ENCODE assay signal across 26 mouse cellular contexts in genomic region chr17:71707715-71708114, GRCm38 (mm10). TPM values are rescaled to one million over a fixed set of nuclear protein-coding genes. Genes with fewer than 3 reads are reported as not detected.
DNase-seq lines count a peak whose midpoint lies in the region; ATAC-seq and TF ChIP-seq lines count a peak whose summit lies in the region.
"Had no signal": no experiment of that assay in that cellular context is flagged by ENCODE, and none has a peak within 500 bp of the region (broad histone marks: within the 10 kb centered on the region; RNA-seq: fewer than 3 reads in every experiment).

No protein-coding gene starts in this region.

- no peak for TF ChIP-seq CTCF in heart, adult 2 months (IDR thresholded peaks at IDR 0.05)
- no peak for TF ChIP-seq CTCF in olfactory bulb, adult 2 months (IDR thresholded peaks at IDR 0.05; ENCODE audit: insufficient read depth, low read depth, low read length)

- WGBS in heart, embryonic 10.5 days, result 63% methylated on average over 4 of the region's 4 CpGs
- WGBS in heart, adult 2 months, result 78% methylated on average over 4 of the region's 4 CpGs
- WGBS in hindbrain, embryonic 16.5 days, result 37% methylated on average over 4 of the region's 4 CpGs
- WGBS in hindbrain, embryonic 13.5 days, result 43% methylated on average over 4 of the region's 4 CpGs
- WGBS in neural tube, embryonic 14.5 days, result 44% methylated on average over 4 of the region's 4 CpGs
- WGBS in neural tube, embryonic 15.5 days, result 36% methylated on average over 4 of the region's 4 CpGs
- WGBS in olfactory bulb, adult 2 months, result 23% methylated on average over 4 of the region's 4 CpGs

- H3K9me3 ChIP-seq in heart, embryonic 10.5 days, result 0 out of 2 replicates have a peak, but pooled peaks cover 3% of the 10 kb centered on the region
- H3K9me3 ChIP-seq in hindbrain, embryonic 16.5 days (ENCODE audit: control insufficient read depth, low read length), result no peaks in the 10 kb centered on the region
- no peaks in the 10 kb centered on the region for H3K9me3 ChIP-seq in hindbrain, embryonic 13.5 days
- no peaks in the 10 kb centered on the region for H3K9me3 ChIP-seq in neural tube, embryonic 14.5 days (ENCODE audit: control insufficient read depth, low read length)
- H3K9me3 ChIP-seq in neural tube, embryonic 15.5 days (replicated peaks), result no peaks in the 10 kb centered on the region
- H3K9me3 ChIP-seq: kidney, embryonic 15.5 days had no signal

- DNase-seq in heart, embryonic 10.5 days (ENCODE audit: low spot score), result no peak
- DNase-seq in heart, adult 2 months, result no peak
- DNase-seq in kidney, adult 11 months, result no peak
- DNase-seq: adrenal gland, adult 2 months; cerebellum, adult 8-10 months; cerebellum, postnatal 36 days; embryo, embryonic 11 days; kidney, postnatal 36 days; layer of hippocampus, postnatal 36 days; liver, postnatal 0 days; lung, postnatal 10 days had no signal

- no peak overlapping the region for H3K9ac ChIP-seq in heart, adult 2 months (ENCODE audit: low read depth, low read length)
- no peak overlapping the region for H3K9ac ChIP-seq in hindbrain, embryonic 16.5 days (ENCODE audit: low read depth, low read length)
- no peak overlapping the region for H3K9ac ChIP-seq in hindbrain, embryonic 13.5 days
- H3K9ac ChIP-seq in neural tube, embryonic 14.5 days (replicated peaks; ENCODE audit: low read depth, low read length), result no peak overlapping the region
- H3K9ac ChIP-seq in neural tube, embryonic 15.5 days (replicated peaks), result no peak overlapping the region
- H3K9ac ChIP-seq: kidney, embryonic 15.5 days; limb, embryonic 12.5 days; liver, postnatal 0 days; midbrain, embryonic 12.5 days had no signal

- H3K4me1 ChIP-seq in heart, embryonic 10.5 days, result peaks cover 72% of the 10 kb centered on the region
- H3K4me1 ChIP-seq in heart, adult 2 months (ENCODE audit: control insufficient read depth, insufficient read depth, low read length), result peaks cover 4% of the 10 kb centered on the region; the same call in 1 of the 2 replicates
- H3K4me1 ChIP-seq in hindbrain, embryonic 16.5 days (ENCODE audit: control insufficient read depth, insufficient read depth, low read depth, low read length), result peaks cover 5% of the 10 kb centered on the region
- peaks cover 9% of the 10 kb centered on the region for H3K4me1 ChIP-seq in hindbrain, embryonic 13.5 days (replicated peaks)
- no peaks in the 10 kb centered on the region for H3K4me1 ChIP-seq in neural tube, embryonic 14.5 days (ENCODE audit: control insufficient read depth, insufficient read depth, low read length)
- no peaks in the 10 kb centered on the region for H3K4me1 ChIP-seq in neural tube, embryonic 15.5 days
- peaks cover 19% of the 10 kb centered on the region for H3K4me1 ChIP-seq in olfactory bulb, adult 2 months (ENCODE audit: control insufficient read depth, insufficient read depth, low read length)
- H3K4me1 ChIP-seq: kidney, embryonic 15.5 days; limb, embryonic 12.5 days; midbrain, embryonic 12.5 days had no signal

- intact Hi-C loops in heart, adult 2 months (cut with DNase I), result no loop called here

- peak; percentile 64; the same call in 1 of the 2 replicates for ATAC-seq in hindbrain, embryonic 16.5 days
- no peak for ATAC-seq in hindbrain, embryonic 13.5 days (ENCODE audit: low FRiP score)
- ATAC-seq in neural tube, embryonic 14.5 days (ENCODE audit: low read depth), result peak; percentile 51; the same call in 1 of the 2 replicates
- ATAC-seq in neural tube, embryonic 15.5 days (ENCODE audit: low FRiP score), result no peak
- ATAC-seq: intestine, postnatal 0 days; liver, postnatal 0 days had no signal

- H3K4me3 ChIP-seq in heart, embryonic 10.5 days, result no peak overlapping the region
- H3K4me3 ChIP-seq in heart, adult 2 months, result no peak overlapping the region
- H3K4me3 ChIP-seq in hindbrain, embryonic 16.5 days (ENCODE audit: low read length), result no peak overlapping the region
- no peak overlapping the region for H3K4me3 ChIP-seq in hindbrain, embryonic 13.5 days
- no peak overlapping the region for H3K4me3 ChIP-seq in neural tube, embryonic 14.5 days (ENCODE audit: low read depth, low read length)
- no peak overlapping the region for H3K4me3 ChIP-seq in neural tube, embryonic 15.5 days (replicated peaks)
- H3K4me3 ChIP-seq in olfactory bulb, adult 2 months (ENCODE audit: insufficient read depth, low read depth, low read length), result no peak overlapping the region
- H3K4me3 ChIP-seq: kidney, embryonic 15.5 days; limb, embryonic 12.5 days; midbrain, embryonic 12.5 days had no signal

- no peaks in the 10 kb centered on the region for H3K27me3 ChIP-seq in heart, embryonic 10.5 days (ENCODE audit: insufficient read depth, poor library complexity, severe bottlenecking)
- no peaks in the 10 kb centered on the region for H3K27me3 ChIP-seq in heart, adult 2 months (ENCODE audit: control insufficient read depth, insufficient read depth, low read length)
- no peaks in the 10 kb centered on the region for H3K27me3 ChIP-seq in hindbrain, embryonic 16.5 days (replicated peaks; ENCODE audit: control insufficient read depth, insufficient read depth, low read length)
- no peaks in the 10 kb centered on the region for H3K27me3 ChIP-seq in hindbrain, embryonic 13.5 days
- H3K27me3 ChIP-seq in neural tube, embryonic 14.5 days (ENCODE audit: control insufficient read depth, insufficient read depth, low read length), result no peaks in the 10 kb centered on the region
- H3K27me3 ChIP-seq in neural tube, embryonic 15.5 days (replicated peaks), result no peaks in the 10 kb centered on the region
- H3K27me3 ChIP-seq: kidney, embryonic 15.5 days; limb, embryonic 12.5 days; midbrain, embryonic 12.5 days had no signal

- H3K36me3 ChIP-seq in heart, embryonic 10.5 days, result 0 out of 2 replicates have a peak, but pooled peaks cover 3% of the 10 kb centered on the region
- H3K36me3 ChIP-seq in heart, adult 2 months (ENCODE audit: control insufficient read depth, insufficient read depth, low read length), result no peaks in the 10 kb centered on the region
- no peaks in the 10 kb centered on the region for H3K36me3 ChIP-seq in hindbrain, embryonic 16.5 days (ENCODE audit: control insufficient read depth, insufficient read depth, low read length)
- H3K36me3 ChIP-seq in hindbrain, embryonic 13.5 days, result no peaks in the 10 kb centered on the region
- no peaks in the 10 kb centered on the region for H3K36me3 ChIP-seq in neural tube, embryonic 14.5 days (ENCODE audit: control insufficient read depth, insufficient read depth, low read length)
- no peaks in the 10 kb centered on the region for H3K36me3 ChIP-seq in neural tube, embryonic 15.5 days
- H3K36me3 ChIP-seq: kidney, embryonic 15.5 days; limb, embryonic 12.5 days; midbrain, embryonic 12.5 days had no signal

- TF ChIP-seq EP300 in heart, adult 2 months (IDR thresholded peaks at IDR 0.05; ENCODE audit: insufficient read depth, low read depth, low read length), result no peak

- TF ChIP-seq POLR2A in heart, adult 2 months (IDR thresholded peaks at IDR 0.05; ENCODE audit: insufficient read depth, low read depth, low read length), result no peak
- no peak for TF ChIP-seq POLR2A in olfactory bulb, adult 2 months (IDR thresholded peaks at IDR 0.05; ENCODE audit: insufficient read depth, low read depth, low read length)

- H3K79me2 ChIP-seq in heart, adult 2 months (replicated peaks; ENCODE audit: control insufficient read depth, insufficient read depth, low read length), result no peaks in the 10 kb centered on the region

- peak overlapping the region; percentile 82 for H3K27ac ChIP-seq in heart, embryonic 10.5 days
- H3K27ac ChIP-seq in heart, adult 2 months, result no peak overlapping the region
- H3K27ac ChIP-seq in hindbrain, embryonic 16.5 days (ENCODE audit: low read depth, low read length), result no peak overlapping the region
- H3K27ac ChIP-seq in hindbrain, embryonic 13.5 days, result no peak overlapping the region
- H3K27ac ChIP-seq in neural tube, embryonic 14.5 days (ENCODE audit: low read depth, low read length), result no peak overlapping the region
- H3K27ac ChIP-seq in neural tube, embryonic 15.5 days (replicated peaks), result no peak overlapping the region
- peak overlapping the region; percentile 22 for H3K27ac ChIP-seq in olfactory bulb, adult 2 months (ENCODE audit: insufficient read depth, low read depth, low read length)
- H3K27ac ChIP-seq: kidney, embryonic 15.5 days; limb, embryonic 12.5 days; midbrain, embryonic 12.5 days had no signal

- H3K4me2 ChIP-seq in hindbrain, embryonic 16.5 days (ENCODE audit: low read length), result no peak overlapping the region
- H3K4me2 ChIP-seq in hindbrain, embryonic 13.5 days, result no peak overlapping the region
- H3K4me2 ChIP-seq in neural tube, embryonic 14.5 days (ENCODE audit: low read depth, low read length), result no peak overlapping the region
- no peak overlapping the region for H3K4me2 ChIP-seq in neural tube, embryonic 15.5 days
- H3K4me2 ChIP-seq: kidney, embryonic 15.5 days; limb, embryonic 12.5 days; liver, embryonic 11.5 days; midbrain, embryonic 12.5 days had no signal

RNA-seq across cellular contexts. Expression of gene Togaram2, which starts 34.7 kb away (rescaled TPM):
- polyA plus RNA-seq in heart, embryonic 10.5 days (2016; fragmentation: Nextera tagmentation; extraction: Ambion mirVana), result 1.9 and 3.6 TPM in 2 replicates
- total RNA-seq in heart, adult 2 months (2021), result 1 to 10 TPM; 5.4 to 5.5 TPM
- 5.3 and 5.9 TPM in 2 replicates for polyA plus RNA-seq in heart, adult 2 months (2012; rRNA removed)
- 0.82 and 0.89 TPM in 2 replicates for polyA plus RNA-seq in hindbrain, embryonic 16.5 days (2015; fragmentation: Nextera tagmentation; extraction: Ambion mirVana)
- polyA plus RNA-seq in hindbrain, embryonic 13.5 days (2015; fragmentation: Nextera tagmentation; extraction: Ambion mirVana), result 0.35 and 0.53 TPM in 2 replicates
- polyA plus RNA-seq in neural tube, embryonic 14.5 days (2014; fragmentation: Nextera tagmentation; extraction: Ambion mirVana), result 0.36 and 1.2 TPM in 2 replicates
- 0.83 and 1.2 TPM in 2 replicates for polyA plus RNA-seq in neural tube, embryonic 15.5 days (2015; fragmentation: Nextera tagmentation; extraction: Ambion mirVana)
- not detected in 2 replicates for polyA plus RNA-seq in olfactory bulb, adult 2 months (2012; ENCODE audit: insufficient read depth, insufficient read length, low replicate concordance, missing spikeins)
- total RNA-seq: granulocyte monocyte progenitor cell, adult 5-6 weeks had no signal
- polyA plus RNA-seq: adrenal gland, adult 2 months; limb, embryonic 12.5 days; liver, embryonic 11.5 days; liver, postnatal 0 days had no signal

RNA-seq across cellular contexts. Expression of gene Pcare, which starts 45.0 kb away (rescaled TPM):
- polyA plus RNA-seq in heart, embryonic 10.5 days (2016; fragmentation: Nextera tagmentation; extraction: Ambion mirVana), result 0.03 TPM in 1 of 2 replicates, not detected in the other
- under 1 TPM; 0.26 to 0.45 TPM for total RNA-seq in heart, adult 2 months (2021)
- polyA plus RNA-seq in heart, adult 2 months (2012; rRNA removed), result 0.02 and 0.15 TPM in 2 replicates
- 0.03 TPM in 1 of 2 replicates, not detected in the other for polyA plus RNA-seq in hindbrain, embryonic 16.5 days (2015; fragmentation: Nextera tagmentation; extraction: Ambion mirVana)
- polyA plus RNA-seq in hindbrain, embryonic 13.5 days (2015; fragmentation: Nextera tagmentation; extraction: Ambion mirVana), result not detected in 2 replicates
- not detected in 2 replicates for polyA plus RNA-seq in neural tube, embryonic 14.5 days (2014; fragmentation: Nextera tagmentation; extraction: Ambion mirVana)
- polyA plus RNA-seq in neural tube, embryonic 15.5 days (2015; fragmentation: Nextera tagmentation; extraction: Ambion mirVana), result not detected in 2 replicates
- polyA plus RNA-seq in olfactory bulb, adult 2 months (2012; ENCODE audit: insufficient read depth, insufficient read length, low replicate concordance, missing spikeins), result not detected in 2 replicates
- total RNA-seq: adrenal gland, adult 2 months; gastrocnemius, adult 8-10 months; granulocyte monocyte progenitor cell, adult 5-6 weeks had no signal
- polyA plus RNA-seq: adrenal gland, adult 2 months; embryonic facial prominence, embryonic 14.5 days; intestine, postnatal 0 days; kidney, embryonic 15.5 days; limb, embryonic 12.5 days; liver, embryonic 11.5 days; liver, postnatal 0 days; midbrain, embryonic 12.5 days; spleen, adult 2 months; urinary bladder, adult 2 months had no signal

Comparison
In these comparisons a context has a peak if more than half of its experiments do, and no peak if none do; other contexts are left out.
1. H3K27ac ChIP-seq: peak in heart, embryonic 10.5 days (single experiment) and olfactory bulb, adult 2 months (single experiment); none in heart, adult 2 months (single experiment), hindbrain, embryonic 16.5 days (single experiment), hindbrain, embryonic 13.5 days (single experiment), neural tube, embryonic 14.5 days (single experiment) and neural tube, embryonic 15.5 days (single experiment).
2. ATAC-seq: peak in hindbrain, embryonic 16.5 days (single experiment) and neural tube, embryonic 14.5 days (single experiment); none in hindbrain, embryonic 13.5 days (single experiment) and neural tube, embryonic 15.5 days (single experiment).